Mouse (Mus musculus) liver, embryonic 16.5 days (tissue): ENCODE data around the gene Atp6v0a1. TPM values are rescaled to one million over a fixed set of nuclear protein-coding genes. Genes with fewer than 3 reads are reported as not detected.

Experiments used
- ATAC-seq: fragments of 200-750 bp; cut with Nextera tagmentation; 2 replicates; pipeline ENCODE4 v1.8.0; 2017; ENCODE audit warnings: low read depth, mild to moderate bottlenecking, moderate number of reproducible peaks, moderate library complexity
- H3K27ac ChIP-seq: fragments of 300-500 bp; sonication (generic); 2 replicates; pipeline ENCODE4 v1.5.1; 2014; ENCODE audit warnings: mild to moderate bottlenecking, low read length
- H3K27me3 ChIP-seq: fragments of 300-500 bp; sonication (generic); 2 replicates; pipeline ENCODE4 v1.6.1; 2014; ENCODE audit warnings: low read depth, low read length, mixed read lengths; ENCODE audit not compliant: control insufficient read depth, insufficient read depth
- H3K36me3 ChIP-seq: fragments of 300-500 bp; sonication (generic); 2 replicates; pipeline ENCODE4 v1.6.1; 2014; ENCODE audit warnings: mild to moderate bottlenecking; ENCODE audit not compliant: control insufficient read depth, insufficient read depth
- H3K4me1 ChIP-seq: fragments of 300-500 bp; sonication (generic); 2 replicates; pipeline ENCODE4 v1.6.1; 2014; ENCODE audit warnings: low read depth, low read length, mixed read lengths; ENCODE audit not compliant: control insufficient read depth
- H3K4me2 ChIP-seq: fragments of 300-500 bp; sonication (generic); 2 replicates; pipeline ENCODE4 v1.6.1; 2014; ENCODE audit warnings: low read depth, low read length, mixed read lengths
- H3K4me3 ChIP-seq: fragments of 300-500 bp; sonication (generic); 2 replicates; pipeline ENCODE4 v1.5.1; 2014; ENCODE audit warnings: low read depth, mild to moderate bottlenecking, low read length
- H3K9ac ChIP-seq: fragments of 300-500 bp; sonication (generic); 2 replicates; pipeline ENCODE4 v1.6.1; 2014; ENCODE audit warnings: low read depth, low read length
- H3K9me3 ChIP-seq: fragments of 300-500 bp; sonication (generic); replicated peaks from 2 replicates; pipeline ENCODE4 v1.6.1; 2016; ENCODE audit warnings: low read length; ENCODE audit not compliant: control insufficient read depth
- WGBS: fragments of 180-500 bp; shearing (Covaris S2); extraction: QIAGEN DNeasy Blood & Tissue Kit; methylation state at CpG from one replicate; pipeline ENCODE4 v1.1.7; 2014; ENCODE audit not compliant: insufficient replicate concordance; 5-methylcytosine and 5-hydroxymethylcytosine counted together
- polyA plus RNA-seq: library from polyadenylated mRNA; unstranded; fragments of >200 nt; fragmentation: Nextera tagmentation; extraction: Ambion mirVana; gene quantifications from 2 replicates; pipeline ENCODE4 v1.2.1, GENCODE M21; 2015

The Atp6v0a1 gene
- 47.5 and 49.9 TPM in 2 replicates for polyA plus RNA-seq

DNA sequence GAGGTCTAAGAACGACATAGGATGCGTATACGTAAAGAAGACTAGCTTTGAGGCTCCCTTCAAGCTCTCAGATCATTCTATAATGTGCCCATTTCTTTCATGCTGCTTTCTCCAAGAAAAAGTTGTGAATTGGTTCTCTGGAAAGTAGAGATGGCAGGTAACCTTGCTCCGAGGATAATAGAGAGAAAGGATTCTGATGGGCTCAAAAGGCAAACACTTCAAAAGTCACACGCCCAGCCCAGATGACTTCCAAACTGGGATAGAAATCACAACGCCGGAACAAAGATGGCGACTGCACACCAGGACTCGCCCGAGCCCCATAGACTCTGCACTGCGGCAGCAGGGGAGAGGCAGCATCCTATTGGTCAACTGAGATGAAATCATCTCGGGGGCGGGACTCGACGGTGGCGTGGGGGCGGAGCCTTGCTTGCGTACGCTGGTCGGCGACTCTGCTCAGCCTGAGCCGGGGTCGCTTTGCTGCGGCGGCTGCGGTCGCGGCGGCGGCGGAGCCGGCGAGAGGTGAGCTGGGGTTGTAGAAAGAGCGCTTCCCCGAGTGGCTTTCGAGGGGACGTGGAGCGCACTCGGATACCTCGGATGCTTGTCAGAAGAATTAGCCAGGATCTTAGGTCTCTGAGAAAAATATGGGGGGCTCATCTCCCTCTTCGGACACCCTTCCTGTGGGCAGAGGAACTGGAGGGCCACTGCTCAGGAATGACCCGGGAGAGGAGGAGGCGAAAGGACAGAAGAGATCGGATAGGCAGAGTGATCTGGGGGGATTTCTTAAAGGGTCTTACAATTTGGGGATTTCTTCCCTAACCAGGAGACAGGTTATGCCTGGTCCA, at the start of gene Atp6v0a1:
Gene Atp6v0a1, plus strand, starts transcription at position 407 of the 842 bp plus-strand sequence.
- peak within 1 kb of the TSS; percentile 96 for H3K9ac ChIP-seq
- peaks cover 20% of the 10 kb centered on the region for H3K36me3 ChIP-seq
- H3K4me1 ChIP-seq, result peaks cover 24% of the 10 kb centered on the region
- WGBS, result under 1% methylated on average over 44 of the region's 44 CpGs
- no peaks in the 10 kb centered on the region for H3K27me3 ChIP-seq
- ATAC-seq, result peak; percentile 94
- peak within 1 kb of the TSS; percentile 100 for H3K27ac ChIP-seq
- peak within 1 kb of the TSS; percentile 94 for H3K4me2 ChIP-seq
- peak within 1 kb of the TSS; percentile 94 for H3K4me3 ChIP-seq
- H3K9me3 ChIP-seq, result no peaks in the 10 kb centered on the region

DNA sequence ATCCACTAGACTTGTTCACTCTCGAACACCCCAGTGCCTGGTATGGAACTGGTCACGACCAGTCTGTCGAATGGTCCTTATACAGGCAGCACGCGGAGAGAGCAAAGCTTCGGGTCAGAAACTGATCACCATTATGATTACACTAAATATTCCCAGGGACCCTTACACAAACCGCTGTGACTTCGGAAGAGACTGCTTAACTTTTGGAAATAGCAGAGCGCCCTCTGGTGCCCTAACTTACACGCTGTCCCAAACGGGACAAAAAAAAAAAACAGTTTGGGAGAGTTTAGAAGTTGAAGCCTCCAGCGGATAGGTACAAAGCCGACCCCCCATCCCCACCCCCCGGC, 49.8 kb upstream of the Atp6v0a1 start:
- H3K27ac ChIP-seq, result no peak overlapping the region

DNA sequence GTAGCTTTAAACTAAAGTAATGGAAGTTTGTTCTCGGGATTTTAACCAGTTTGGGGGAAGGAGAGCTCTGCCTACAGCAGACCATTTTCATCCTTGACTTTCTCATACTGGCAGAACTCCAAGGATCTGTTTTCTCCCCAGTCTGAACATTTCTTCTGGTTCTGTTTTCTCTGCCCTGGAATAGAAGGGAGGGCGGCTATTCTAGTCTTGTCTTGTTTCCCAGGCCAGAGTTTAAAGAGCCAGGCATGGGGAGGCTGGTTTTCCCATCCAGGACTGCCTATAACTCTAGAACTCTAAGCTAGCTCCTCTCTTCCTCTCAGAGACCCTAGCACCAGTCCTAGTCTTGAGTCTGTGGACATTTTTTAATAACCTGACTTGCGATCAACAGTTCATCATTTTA, 49.4 kb upstream of the Atp6v0a1 start:
- Histone ChIP-seq H3K9ac (no peak overlapping the region), H3K27me3 (peaks cover 4% of the 10 kb centered on the region), H3K4me1 (peaks cover 12% of the 10 kb centered on the region), H3K27ac (no peak overlapping the region), H3K4me3 (no peak overlapping the region), H3K36me3 (no peaks in the 10 kb centered on the region), H3K4me2 (peak overlapping the region; percentile 34; the same call in 1 of the 2 replicates), H3K9me3 (no peaks in the 10 kb centered on the region)
- 27% methylated on average over 3 of the region's 3 CpGs for WGBS
- no peak for ATAC-seq

More for the DNA sequence above, 49.8 kb upstream of the Atp6v0a1 start:
- 6% methylated on average over 14 of the region's 14 CpGs for WGBS
- ATAC-seq, result no peak
- Histone ChIP-seq H3K27me3 (peaks cover 4% of the 10 kb centered on the region), H3K4me2 (peak overlapping the region; percentile 34), H3K9me3 (no peaks in the 10 kb centered on the region), H3K9ac (no peak overlapping the region), H3K4me1 (peaks cover 12% of the 10 kb centered on the region), H3K36me3 (no peaks in the 10 kb centered on the region), H3K4me3 (no peak overlapping the region)

DNA sequence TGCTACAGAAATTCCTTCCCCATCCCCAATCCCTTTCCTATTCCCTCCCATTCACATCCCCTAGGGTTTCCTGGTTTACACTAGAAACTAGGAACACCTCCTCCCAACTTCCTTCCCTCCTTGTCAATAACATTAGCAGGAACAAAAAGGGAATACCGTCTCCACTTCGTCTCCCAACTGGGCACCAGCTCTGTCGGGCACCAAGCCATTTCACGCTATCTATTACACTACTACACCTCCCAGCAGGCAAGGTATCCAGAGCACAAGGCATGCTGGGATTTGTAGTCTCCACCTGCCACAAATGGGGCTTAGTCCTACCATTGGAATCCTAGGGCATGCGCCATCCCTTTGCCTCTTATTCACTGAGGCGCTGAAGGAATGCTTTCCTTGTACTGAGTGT, 48.7 kb upstream of the Atp6v0a1 start:
- Histone ChIP-seq H3K4me1 (peaks cover 12% of the 10 kb centered on the region), H3K9me3 (no peaks in the 10 kb centered on the region), H3K27ac (no peak overlapping the region), H3K27me3 (peaks cover 4% of the 10 kb centered on the region), H3K36me3 (no peaks in the 10 kb centered on the region), H3K9ac (no peak overlapping the region), H3K4me2 (no peak overlapping the region), H3K4me3 (no peak overlapping the region)
- peak; percentile 65; the same call in 1 of the 2 replicates for ATAC-seq
- 22% methylated on average over 6 of the region's 6 CpGs for WGBS

DNA sequence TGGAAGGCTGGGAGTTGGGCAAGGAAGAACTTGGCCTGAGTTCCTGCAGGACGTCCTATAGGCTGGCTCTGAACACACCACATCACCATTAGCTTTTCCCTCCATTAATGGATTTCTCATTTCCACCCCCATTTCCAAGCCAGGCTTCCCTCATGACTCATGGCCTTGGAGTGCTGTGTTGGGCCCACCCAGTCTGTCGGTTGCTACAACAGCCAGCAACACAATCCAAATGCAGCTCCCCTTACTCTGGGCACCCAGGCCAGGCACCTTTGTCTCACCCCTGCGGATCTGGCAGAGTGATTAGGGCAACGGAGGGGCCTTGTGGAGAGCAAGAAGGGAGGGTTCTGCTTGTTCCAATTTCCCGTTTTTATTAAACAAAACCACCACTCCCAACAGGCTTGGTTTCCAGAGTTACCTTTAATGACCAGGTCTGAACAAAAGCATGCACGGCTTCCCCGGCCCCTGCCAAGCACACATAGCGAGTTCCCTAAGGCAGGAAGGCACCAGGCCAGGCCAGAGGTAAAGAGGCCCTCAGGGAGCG, 46.8 kb upstream of the Atp6v0a1 start:
- Histone ChIP-seq H3K27me3 (peaks cover 4% of the 10 kb centered on the region), H3K36me3 (no peaks in the 10 kb centered on the region), H3K4me3 (no peak overlapping the region), H3K4me1 (peaks cover 15% of the 10 kb centered on the region), H3K9me3 (no peaks in the 10 kb centered on the region), H3K27ac (no peak overlapping the region), H3K9ac (no peak overlapping the region), H3K4me2 (no peak overlapping the region)
- 52% methylated on average over 9 of the region's 9 CpGs for whole genome bisulfite sequencing
- no peak for ATAC-seq

DNA sequence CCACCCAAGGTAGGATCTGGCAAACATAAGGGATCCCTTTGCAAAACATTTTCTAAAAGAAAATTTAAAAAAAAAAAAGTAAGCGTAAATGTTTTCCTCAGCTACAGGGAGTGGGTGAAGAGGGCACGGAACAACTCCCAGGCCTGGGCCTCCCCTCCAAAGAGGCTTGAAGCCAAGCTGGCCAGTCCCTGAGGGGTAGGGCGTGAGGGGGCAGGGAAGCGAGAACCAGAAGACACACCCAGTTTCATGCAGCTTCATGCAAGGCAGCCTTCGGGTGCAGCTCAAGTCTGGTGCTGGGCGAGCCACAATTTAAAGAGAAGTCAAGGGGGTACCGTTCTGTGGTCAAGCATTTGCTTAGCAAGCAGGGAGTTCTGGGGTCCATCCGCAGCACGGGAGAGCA, 45.6 kb upstream of the Atp6v0a1 start:
- ATAC-seq, result no peak
- no peak overlapping the region for H3K9ac ChIP-seq

DNA sequence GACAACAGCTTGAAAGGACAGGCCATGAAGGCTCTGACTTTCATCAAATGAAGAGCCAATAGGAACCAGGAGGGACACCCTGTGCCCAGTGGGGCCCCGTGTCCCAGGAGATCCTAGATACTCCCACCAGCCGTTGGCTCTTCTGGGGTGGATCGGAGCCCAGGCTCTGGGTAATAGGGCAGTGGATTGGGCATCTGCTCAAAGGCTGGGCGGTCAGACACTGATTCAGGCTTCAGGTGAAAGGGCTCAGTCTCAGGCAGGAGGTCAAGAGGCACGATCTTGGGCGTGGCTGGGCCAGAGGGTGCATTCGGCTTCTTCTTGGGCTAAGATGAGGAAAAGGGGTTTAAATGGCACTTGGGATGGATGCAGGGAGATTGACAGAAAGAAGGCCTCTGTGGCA, 45.1 kb upstream of the Atp6v0a1 start:
- Histone ChIP-seq H3K36me3 (no peaks in the 10 kb centered on the region), H3K4me2 (no peak overlapping the region), H3K27ac (no peak overlapping the region), H3K9ac (no peak overlapping the region), H3K4me1 (peaks cover 17% of the 10 kb centered on the region), H3K9me3 (no peaks in the 10 kb centered on the region), H3K27me3 (peaks cover 11% of the 10 kb centered on the region), H3K4me3 (no peak overlapping the region)
- 72% methylated on average over 7 of the region's 7 CpGs for WGBS
- no peak for ATAC-seq

More for the DNA sequence above, 45.6 kb upstream of the Atp6v0a1 start:
- H3K36me3 ChIP-seq, result no peaks in the 10 kb centered on the region
- H3K9me3 ChIP-seq, result no peaks in the 10 kb centered on the region
- no peak overlapping the region for H3K27ac ChIP-seq
- H3K4me2 ChIP-seq, result no peak overlapping the region
- peaks cover 10% of the 10 kb centered on the region for H3K27me3 ChIP-seq
- H3K4me1 ChIP-seq, result peaks cover 17% of the 10 kb centered on the region
- WGBS, result 53% methylated on average over 9 of the region's 9 CpGs
- no peak overlapping the region for H3K4me3 ChIP-seq

DNA sequence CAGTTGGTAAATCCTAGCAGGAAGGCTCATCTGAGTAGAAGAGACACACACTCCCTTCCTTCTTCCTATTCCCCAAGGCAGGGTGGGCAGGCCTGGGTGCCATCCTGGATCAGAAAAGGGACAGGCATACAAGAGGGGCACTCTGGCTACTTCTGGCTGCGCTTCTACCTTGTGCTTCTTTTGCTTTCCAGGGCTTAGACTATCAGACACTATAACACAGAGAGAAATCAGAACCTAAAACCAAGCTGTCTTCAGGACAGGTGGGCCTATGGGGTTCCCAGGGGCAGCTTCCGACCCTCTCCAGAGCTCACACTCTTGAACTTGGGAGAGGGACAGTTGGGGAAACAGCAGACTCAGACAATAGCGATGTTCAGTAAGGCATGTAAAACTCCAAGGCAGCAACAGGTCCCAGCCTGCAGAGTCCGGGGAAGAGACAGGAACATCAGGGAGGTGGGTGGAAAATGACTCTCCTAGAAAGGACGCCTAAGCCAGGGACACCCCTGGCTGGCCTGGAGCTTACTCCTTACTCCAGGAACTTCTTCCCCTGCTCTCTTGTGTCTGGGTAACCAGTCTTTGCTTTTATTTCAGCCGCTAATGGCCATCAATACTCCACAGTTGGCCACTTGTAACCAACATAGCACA, 44.2 kb upstream of the Atp6v0a1 start:
- Histone ChIP-seq H3K4me2 (no peak overlapping the region), H3K4me3 (no peak overlapping the region), H3K36me3 (no peaks in the 10 kb centered on the region), H3K27ac (no peak overlapping the region), H3K9me3 (no peaks in the 10 kb centered on the region), H3K27me3 (peaks cover 20% of the 10 kb centered on the region), H3K9ac (no peak overlapping the region), H3K4me1 (peaks cover 20% of the 10 kb centered on the region)
- ATAC-seq, result no peak
- WGBS, result 74% methylated on average over 6 of the region's 6 CpGs

DNA sequence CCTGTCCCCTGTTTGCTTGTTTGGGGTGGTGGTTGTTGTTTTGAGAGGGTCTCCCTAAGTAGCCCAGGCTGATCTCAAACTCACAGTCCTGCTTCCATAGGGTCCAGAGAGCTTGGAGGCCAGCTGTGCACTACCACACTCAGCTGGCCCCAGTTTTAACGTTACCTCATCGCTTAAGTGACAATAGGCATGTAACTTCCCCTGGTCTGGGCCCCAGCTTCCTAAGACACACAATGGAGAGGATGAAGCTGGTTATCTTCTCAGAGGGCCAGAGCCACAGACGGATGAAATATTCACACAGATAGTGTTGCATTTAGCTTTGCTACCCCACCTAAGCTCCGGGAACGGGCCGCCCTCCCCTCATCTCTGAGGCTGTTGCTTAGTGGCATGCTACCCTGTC, 43.5 kb upstream of the Atp6v0a1 start:
- no peak overlapping the region for H3K4me2 ChIP-seq
- ATAC-seq, result no peak
- peaks cover 21% of the 10 kb centered on the region for H3K4me1 ChIP-seq
- WGBS, result 12% methylated on average over 6 of the region's 6 CpGs
- no peaks in the 10 kb centered on the region for H3K9me3 ChIP-seq
- H3K27ac ChIP-seq, result no peak overlapping the region
- no peaks in the 10 kb centered on the region for H3K36me3 ChIP-seq
- H3K27me3 ChIP-seq, result peaks cover 27% of the 10 kb centered on the region
- no peak overlapping the region for H3K9ac ChIP-seq
- H3K4me3 ChIP-seq, result no peak overlapping the region
